Mouse (Mus musculus) liver, embryonic 14.5 days (tissue): ENCODE measurements at regions not wholly inside any gene's neighbourhood (a gene's known extent, or its start where the extent isn't known, plus 50 kb on each side); places are given as distances from the start of the nearest gene placed in this dataset.

Experiments
- CTCF ChIP-seq: IDR thresholded peaks from 2 replicates; pipeline ENCODE4 v1.5.1; 2016; ENCODE audit warnings: antibody characterized with exemption, low read depth, control low read depth
- EP300 ChIP-seq: IDR thresholded peaks from 2 replicates; pipeline ENCODE4 v1.6.1; 2016; ENCODE audit warnings: antibody characterized with exemption, low read depth

DNA sequence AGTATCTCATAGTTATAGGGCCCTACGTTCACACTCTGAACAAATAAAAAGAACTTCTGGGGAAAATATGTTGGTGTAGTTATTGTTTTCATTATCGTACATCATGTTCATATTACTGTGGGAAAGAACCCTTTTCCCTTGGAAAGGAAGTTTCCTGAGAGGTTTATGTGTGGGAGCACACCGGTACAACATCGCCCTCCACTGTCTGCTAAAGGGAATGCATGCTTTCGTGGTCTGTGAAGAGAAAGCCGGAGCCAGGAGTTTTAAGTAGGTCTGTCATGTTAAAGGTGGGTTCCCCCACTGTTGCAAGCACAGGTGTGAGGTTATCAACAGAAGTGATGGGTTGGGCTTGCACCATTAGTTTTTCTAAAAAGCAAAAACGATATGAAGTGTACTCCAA is 154.8 kb upstream of the Gmds start:
- peak; percentile 46 for TF ChIP-seq CTCF
- no peak for TF ChIP-seq EP300
